Mouse (Mus musculus): Measurements from ENCODE around the gene Gm44511.

- TF ChIP-seq POLR2A (IDR thresholded peaks at IDR 0.05; ENCODE audit: insufficient read depth, low read length) (no peak), CTCF (IDR thresholded peaks at IDR 0.05; ENCODE audit: low read depth, low read length) (no peak), EP300 (IDR thresholded peaks at IDR 0.05; ENCODE audit: insufficient read depth, low read depth, low read length) (no peak)
Observed at GRCm38 (mm10) chr6:128764598-128764997, 61.5 kb downstream of the Gm44511 start.

All from ES-Bruce4 (cell line).